Mouse (Mus musculus) layer of hippocampus, adult 9-10 months (tissue): Measurements from ENCODE around the gene Lsamp.
A peak's percentile ranks its signal among the peaks of the same experiment; 100 is the strongest.

Experiments used
- DNase-seq: peaks from one replicate; pipeline ENCODE4 v3.0.0; 2022; ENCODE audit warnings: low spot score

The Lsamp gene

GRCm38 (mm10) chr16:41551851-41552262, 1567.7 kb downstream of the Lsamp start:
- DNase-seq, result no peak

GRCm38 (mm10) chr16:41557104-41557503, 1572.9 kb downstream of the Lsamp start:
- no peak for DNase-seq

- no peak for DNase-seq
Observed at GRCm38 (mm10) chr16:41565233-41565632, 1581.1 kb downstream of the Lsamp start.

GRCm38 (mm10) chr16:41588675-41589301, 1604.6 kb downstream of the Lsamp start:
- no peak for DNase-seq

- DNase-seq, result no peak
Observed at GRCm38 (mm10) chr16:41612229-41612628, 1628.1 kb downstream of the Lsamp start.

- DNase-seq, result no peak
Observed at GRCm38 (mm10) chr16:41623871-41624270, 1639.7 kb downstream of the Lsamp start.

GRCm38 (mm10) chr16:41633898-41634297, 1649.7 kb downstream of the Lsamp start:
- no peak for DNase-seq

- DNase-seq, result no peak
Observed at GRCm38 (mm10) chr16:41640876-41641275, 1656.7 kb downstream of the Lsamp start.

- no peak for DNase-seq
Observed at GRCm38 (mm10) chr16:41653261-41653660, 1669.1 kb downstream of the Lsamp start.

GRCm38 (mm10) chr16:41674316-41675038, 1690.3 kb downstream of the Lsamp start:
- no peak for DNase-seq

- DNase-seq, result no peak
Observed at GRCm38 (mm10) chr16:41675774-41676173, 1691.6 kb downstream of the Lsamp start.

- no peak for DNase-seq
Observed at GRCm38 (mm10) chr16:41692435-41692834, 1708.3 kb downstream of the Lsamp start.

GRCm38 (mm10) chr16:41701790-41702428, 1717.7 kb downstream of the Lsamp start:
- DNase-seq, result no peak

- DNase-seq, result peak; percentile 81
Observed at GRCm38 (mm10) chr16:41728900-41729585, 1744.9 kb downstream of the Lsamp start.

- no peak for DNase-seq
Observed at GRCm38 (mm10) chr16:41729911-41730310, 1745.8 kb downstream of the Lsamp start.

- no peak for DNase-seq
Observed at GRCm38 (mm10) chr16:41745037-41745436, 1760.9 kb downstream of the Lsamp start.

- DNase-seq, result peak; percentile 29
Observed at GRCm38 (mm10) chr16:41746235-41746911, 1762.2 kb downstream of the Lsamp start.

- DNase-seq, result no peak
Observed at GRCm38 (mm10) chr16:41747874-41748273, 1763.7 kb downstream of the Lsamp start.

GRCm38 (mm10) chr16:41748759-41749158, 1764.6 kb downstream of the Lsamp start:
- DNase-seq, result no peak

GRCm38 (mm10) chr16:41764285-41764684, 1780.1 kb downstream of the Lsamp start:
- DNase-seq, result no peak

GRCm38 (mm10) chr16:41771427-41772125, 1787.4 kb downstream of the Lsamp start:
- no peak for DNase-seq
